Mouse (Mus musculus) ES-E14 (cell line): Measurements from ENCODE around the gene Serpinb8.

Source experiments
- CHD2 ChIP-seq: IDR thresholded peaks from 2 replicates; pipeline ENCODE4 v1.6.1; 2014; ENCODE audit warnings: mild to moderate bottlenecking, low read depth, low read length, inconsistent platforms
- HCFC1 ChIP-seq: IDR thresholded peaks from 2 replicates; pipeline ENCODE4 v1.6.1; 2012; ENCODE audit warnings: low read length, inconsistent platforms, borderline replicate concordance; ENCODE audit not compliant: insufficient read depth
- MAFK ChIP-seq: IDR thresholded peaks from 2 replicates; pipeline ENCODE4 v1.6.1; 2014; ENCODE audit warnings: mild to moderate bottlenecking, low read depth, low read length, inconsistent platforms; ENCODE audit not compliant: insufficient read depth
- ZC3H11A ChIP-seq: IDR thresholded peaks from 2 replicates; pipeline ENCODE4 v1.6.1; 2012; ENCODE audit warnings: low read depth, mild to moderate bottlenecking, inconsistent platforms, low read length, borderline replicate concordance
- ZNF384 ChIP-seq: IDR thresholded peaks from 2 replicates; pipeline ENCODE4 v1.6.1; 2012; ENCODE audit warnings: low read depth, low read length, inconsistent platforms

DNA sequence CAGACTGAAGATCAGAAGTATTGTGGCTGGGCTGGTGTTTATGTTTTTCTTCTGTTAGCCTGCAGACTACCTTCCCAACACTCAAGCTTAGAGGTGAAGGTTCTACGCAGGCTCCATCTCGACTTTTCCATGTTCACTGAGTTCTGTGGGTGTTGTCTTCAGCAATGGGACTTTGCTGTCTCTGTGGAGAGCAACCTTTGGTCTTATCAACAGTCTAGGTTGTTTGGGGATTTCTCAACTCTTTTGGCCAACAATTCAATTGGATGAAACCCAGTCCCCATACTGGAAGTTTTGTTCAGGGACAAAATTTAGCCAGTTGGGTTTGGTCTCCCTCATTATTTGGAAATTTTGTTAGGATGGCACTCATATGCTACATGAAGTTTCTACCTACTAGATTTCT is 24.3 kb downstream of the Serpinb8 start:
- TF ChIP-seq ZNF384 (no peak), CHD2 (no peak), HCFC1 (no peak), MAFK (no peak), ZC3H11A (no peak)
